Mouse (Mus musculus) cerebellum, postnatal 14 days (tissue): ENCODE measurements at regions not wholly inside any gene's neighbourhood (a gene's known extent, or its start where the extent isn't known, plus 50 kb on each side); places are given as distances from the start of the nearest gene placed in this dataset.
A peak's percentile ranks its signal among the peaks of the same experiment; 100 is the strongest.

Experiments
- DNase-seq, 2 experiments: peaks; one replicate each; pipeline ENCODE4 v3.0.0; 2021; ENCODE audit warnings: mixed read lengths in 2 of 2

DNA sequence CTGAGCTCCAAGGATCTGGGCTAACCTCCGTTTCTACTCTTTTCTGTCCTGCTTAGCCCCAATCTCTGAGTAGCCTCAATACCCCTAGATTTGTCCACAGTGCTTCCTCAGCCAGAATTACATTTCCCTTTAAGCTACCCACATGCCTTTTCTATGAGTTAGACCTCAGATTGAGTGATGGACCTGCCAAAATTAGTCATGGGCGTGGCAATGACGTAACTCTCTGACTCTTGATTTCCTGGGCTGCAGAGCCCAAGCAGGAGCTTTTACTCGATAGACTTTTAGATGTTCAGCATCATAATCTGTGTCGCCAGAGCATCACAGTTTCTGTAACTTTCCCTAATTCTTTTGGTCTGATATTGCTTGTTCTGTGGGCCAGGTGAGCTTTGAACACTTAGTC lies 186.9 kb upstream of the Rora start:
- DNase-seq = no peak

DNA sequence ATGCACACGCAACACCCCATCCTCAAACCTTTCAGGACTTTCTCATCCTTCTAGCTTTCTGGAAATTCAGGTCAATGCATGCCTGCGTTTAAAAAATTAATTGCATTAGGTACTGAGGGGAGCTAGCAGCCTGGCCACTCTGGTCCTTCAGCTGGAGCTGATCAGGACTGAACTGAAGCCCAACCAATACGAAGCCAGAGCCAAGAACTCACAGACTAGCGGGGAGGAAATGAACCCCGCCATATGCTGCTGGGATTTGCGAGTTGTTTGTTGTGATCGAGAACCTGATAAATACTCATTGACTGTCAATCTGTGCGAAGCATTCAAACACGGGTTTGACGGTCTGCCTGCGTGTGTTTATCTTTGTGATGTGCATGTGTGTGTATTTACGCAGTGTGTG lies 177.2 kb upstream of the Rora start:
- no peak for DNase-seq

DNA sequence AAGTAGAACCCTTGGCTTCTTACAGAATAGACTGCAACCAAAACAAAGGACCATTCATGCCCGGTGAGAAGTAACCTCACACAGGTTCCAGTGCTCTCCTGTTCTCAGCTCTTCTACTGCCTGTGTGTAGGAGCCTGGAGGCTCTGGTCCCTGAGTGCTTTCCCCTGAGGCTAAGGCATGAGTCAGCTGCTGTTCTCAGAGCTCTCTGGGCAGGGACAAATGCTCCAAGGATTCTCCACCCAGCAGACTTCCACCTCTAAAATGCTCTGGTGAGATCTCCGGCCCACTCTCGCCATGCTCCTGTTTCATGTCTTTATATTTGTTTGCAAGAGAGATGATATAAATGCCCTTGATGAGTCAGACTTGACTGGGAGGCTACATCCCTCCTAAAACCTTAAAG lies 176.1 kb upstream of the Rora start:
- DNase-seq = no peak

DNA sequence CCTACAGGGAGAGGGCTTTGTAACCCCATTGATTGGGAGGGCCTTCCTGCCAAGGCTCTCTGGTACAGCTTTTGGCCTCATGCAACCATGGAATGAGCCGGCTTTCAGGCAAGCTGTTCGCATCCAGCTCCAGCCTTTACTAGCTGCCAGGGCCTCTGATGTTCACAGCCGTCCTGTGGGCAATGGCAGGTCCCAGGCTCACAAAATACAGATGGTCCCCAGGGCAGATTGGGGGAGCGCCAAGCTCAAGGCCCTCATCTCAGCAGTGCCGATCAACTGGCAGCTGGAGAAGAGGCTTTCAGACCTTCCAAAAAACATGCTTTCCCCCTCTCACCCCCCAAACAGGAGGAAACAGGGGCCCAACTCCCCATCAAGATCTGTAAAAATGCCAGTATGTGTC lies 166.9 kb upstream of the Rora start:
- peak; percentile 78 to 83 for DNase-seq

DNA sequence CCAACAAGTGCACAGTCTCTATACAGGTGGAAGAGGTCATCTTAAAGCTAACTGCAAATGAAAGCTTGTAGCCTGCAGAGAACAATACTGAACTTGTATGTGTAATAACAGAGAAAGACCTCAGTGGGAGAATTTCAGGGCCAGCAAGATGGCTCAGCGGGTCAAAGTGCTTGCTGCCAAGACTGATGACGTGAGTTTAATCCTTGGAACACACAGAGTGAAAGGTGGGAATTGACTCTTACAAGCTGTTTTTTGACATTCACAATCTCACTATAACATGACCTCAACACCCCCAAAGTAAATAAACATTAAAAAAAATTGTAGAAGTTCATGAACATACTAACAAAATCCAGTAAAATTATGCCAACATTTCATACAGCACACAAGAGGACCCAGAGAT lies 162.4 kb upstream of the Rora start:
- DNase-seq = peak in 1 of 2 experiments; percentile 31

DNA sequence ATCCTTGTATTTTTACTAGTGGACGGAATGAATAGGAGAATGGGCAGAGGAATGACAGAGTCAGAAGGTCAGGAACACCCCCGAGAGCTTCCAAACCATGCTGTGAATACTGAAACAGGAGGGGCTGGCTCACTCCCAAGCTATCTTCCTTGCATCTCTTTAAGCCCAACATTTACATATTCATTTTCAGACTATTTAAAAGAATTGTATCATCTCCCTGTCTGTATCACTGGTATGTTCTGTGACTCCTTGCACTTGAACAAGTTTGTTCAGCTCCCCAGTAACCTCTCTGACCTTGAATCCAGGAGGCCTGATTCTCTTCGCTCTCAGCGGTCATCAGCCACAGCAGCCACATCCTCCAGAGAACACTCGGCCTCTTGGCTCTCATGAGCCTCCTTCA lies 132.4 kb upstream of the Rora start:
- no peak for DNase-seq

DNA sequence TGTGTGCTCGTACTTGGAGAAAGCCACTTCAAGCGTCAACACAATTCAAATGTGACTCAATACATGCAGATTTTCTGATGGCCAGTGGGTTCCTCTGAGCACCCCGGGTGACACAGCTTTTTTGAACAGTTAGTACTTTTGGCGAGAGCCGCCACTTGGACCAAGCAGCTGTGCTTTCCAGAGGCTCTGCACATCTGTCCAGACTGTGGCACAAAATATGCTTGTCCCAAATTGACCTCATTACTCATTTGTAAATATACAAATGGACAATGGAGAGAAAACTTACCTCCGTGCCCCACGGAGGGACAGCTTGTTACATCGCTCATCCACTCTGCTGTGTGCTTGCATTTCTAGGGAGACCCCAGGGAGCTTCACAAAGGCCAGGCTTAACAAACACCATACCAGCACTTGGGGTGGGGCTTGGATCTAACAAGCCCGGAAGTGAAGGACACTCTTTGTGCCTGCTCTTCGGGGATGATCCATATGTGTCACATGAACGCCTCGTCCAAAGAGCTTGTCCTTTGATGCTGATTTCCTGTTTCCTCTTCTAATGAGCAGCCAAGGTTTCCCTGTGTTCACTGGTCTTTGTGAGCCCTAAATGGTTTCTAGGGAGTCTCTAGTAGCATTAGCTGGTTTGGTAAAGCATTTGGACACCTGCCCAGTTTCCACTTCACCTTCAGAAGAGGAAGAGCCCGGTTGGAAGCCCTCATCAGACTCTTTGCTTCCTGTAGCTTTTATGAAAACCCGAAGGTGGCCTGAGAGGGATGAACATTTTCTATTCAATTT lies 91.6 kb upstream of the Rora start:
- DNase-seq = no peak

DNA sequence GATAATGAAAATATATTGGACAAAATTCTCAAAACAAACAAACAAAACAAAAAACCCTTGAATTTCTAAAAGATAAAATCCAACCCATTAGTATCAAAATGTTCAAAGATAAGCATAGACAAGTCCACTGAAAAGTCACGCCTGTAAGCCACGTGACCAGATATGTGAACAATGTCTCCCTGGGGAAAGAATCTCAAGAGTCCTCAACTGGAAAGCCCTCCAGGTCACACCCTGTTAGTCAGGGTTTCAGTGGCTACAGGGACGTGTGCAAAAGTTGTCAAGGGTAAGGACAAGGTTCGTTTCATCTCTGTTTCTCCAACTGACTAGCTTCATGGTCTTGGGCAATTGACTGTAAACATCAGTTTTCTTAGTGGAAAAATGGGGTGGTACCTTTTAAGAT lies 90.4 kb upstream of the Rora start:
- no peak for DNase-seq

DNA sequence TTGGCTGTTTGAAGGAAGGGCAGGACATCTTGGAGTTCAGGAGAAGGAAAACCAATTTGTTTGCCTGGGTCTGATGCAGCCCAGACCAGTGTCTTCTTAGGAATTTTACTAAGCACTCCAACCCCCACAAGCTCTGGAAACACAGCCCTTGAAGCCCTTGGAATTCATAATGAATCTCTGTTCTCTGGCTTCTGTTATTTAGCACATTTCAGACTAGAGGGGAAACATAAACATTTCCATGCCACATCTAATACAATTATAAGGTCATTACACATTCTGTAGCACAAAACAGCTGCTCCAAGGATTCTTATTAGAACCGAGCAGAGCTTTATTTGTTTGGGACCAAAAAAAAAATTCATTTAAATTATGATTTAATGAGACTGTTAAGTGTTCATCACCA lies 67.8 kb upstream of the Rora start:
- DNase-seq = no peak

DNA sequence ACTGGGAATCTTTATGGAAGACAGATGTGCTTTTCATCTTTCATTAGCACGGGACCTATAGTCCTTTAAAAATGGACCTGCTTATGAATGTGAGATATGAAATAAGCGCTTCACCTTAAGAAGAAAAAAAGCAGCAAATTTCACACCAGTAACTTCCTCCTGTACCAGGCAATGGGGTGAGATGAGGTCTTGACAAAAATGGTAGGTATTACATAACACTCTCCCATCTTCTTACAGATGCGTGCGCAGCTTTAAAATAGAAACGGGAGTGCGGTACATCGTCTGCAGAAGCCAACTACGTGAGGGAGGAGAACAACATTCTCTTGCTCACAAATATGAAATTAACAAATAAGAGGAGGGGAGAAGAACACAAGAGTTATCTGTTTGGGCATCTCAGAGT lies 62.6 kb upstream of the Rora start:
- DNase-seq = no peak

DNA sequence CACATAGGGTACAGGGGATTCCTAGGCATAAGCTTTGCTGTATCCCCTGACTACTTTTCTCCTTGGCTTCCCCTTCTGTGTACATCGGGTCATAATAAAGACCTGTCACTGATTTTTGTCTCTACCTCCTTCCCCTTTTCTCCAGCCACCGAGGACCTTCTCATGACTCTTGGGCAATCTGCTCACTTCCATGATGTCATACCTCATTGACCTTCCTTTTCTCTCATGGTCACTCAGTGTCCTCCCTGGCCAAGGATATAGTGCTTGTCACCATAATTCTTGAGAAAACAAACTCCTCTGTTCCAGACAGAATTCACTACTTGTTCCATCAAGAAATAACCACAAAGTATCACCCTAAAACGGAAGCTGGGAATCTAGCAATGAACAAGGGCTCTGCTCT lies 60.6 kb upstream of the Rora start:
- no peak for DNase-seq

DNA sequence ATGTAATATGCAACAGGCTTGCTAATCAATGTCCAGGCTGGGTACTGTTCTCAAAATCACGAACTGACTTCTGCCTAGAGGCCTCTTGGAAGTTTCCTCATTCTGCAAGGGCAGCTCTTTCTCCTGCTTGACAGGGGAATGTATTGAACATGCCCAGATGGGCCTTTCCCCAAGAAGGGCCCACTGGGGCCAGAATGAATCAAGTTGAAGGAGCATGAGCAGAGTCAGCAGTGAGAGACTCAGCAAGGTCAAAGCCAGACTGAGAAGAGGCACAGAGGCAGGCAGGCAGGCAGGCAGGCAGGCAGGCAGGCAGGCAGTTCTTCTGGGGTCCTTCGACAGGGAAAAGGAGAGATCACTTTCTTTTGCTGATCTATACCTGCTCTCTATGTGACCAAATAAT lies 59.0 kb upstream of the Rora start:
- DNase-seq = no peak
